Mouse (Mus musculus) T-helper 2 cell (primary cell): ENCODE data around the gene Als2.

Experiments used
- in situ Hi-C: fragments of 300-600 bp; cut with MboI, MseI; formaldehyde crosslinking; loops from one replicate; pipeline ENCODE4 v1.15.1; 2025; ENCODE audit warnings: high pct_unique_total_duplicates

The Als2 gene

GRCm38 (mm10) chr1:59212076-59212779 lies 24.8 kb downstream of the Als2 start:
- in situ Hi-C loops, result no loop called here

GRCm38 (mm10) chr1:59211651-59212050 lies 25.4 kb downstream of the Als2 start:
- in situ Hi-C loops, result no loop called here

GRCm38 (mm10) chr1:59208331-59208730 lies 28.7 kb downstream of the Als2 start:
- in situ Hi-C loops, result no loop called here

GRCm38 (mm10) chr1:59204489-59204888 lies 32.5 kb downstream of the Als2 start:
- in situ Hi-C loops, result no loop called here

- in situ Hi-C loops, result no loop called here
Measured at GRCm38 (mm10) chr1:59202367-59202766, 34.7 kb downstream of the Als2 start.

GRCm38 (mm10) chr1:59201561-59201960 lies 35.5 kb downstream of the Als2 start:
- in situ Hi-C loops, result no loop called here

GRCm38 (mm10) chr1:59200960-59201359 lies 36.1 kb downstream of the Als2 start:
- in situ Hi-C loops, result no loop called here

GRCm38 (mm10) chr1:59194979-59195378 lies 42.1 kb downstream of the Als2 start:
- in situ Hi-C loops, result no loop called here

- in situ Hi-C loops, result no loop called here
Measured at GRCm38 (mm10) chr1:59187786-59188185, 49.2 kb downstream of the Als2 start.

- in situ Hi-C loops, result no loop called here
Measured at GRCm38 (mm10) chr1:59186317-59186716, 50.7 kb downstream of the Als2 start.

- in situ Hi-C loops, result no loop called here
Measured at GRCm38 (mm10) chr1:59185410-59185809, 51.6 kb downstream of the Als2 start.

- in situ Hi-C loops, result no loop called here
Measured at GRCm38 (mm10) chr1:59183045-59183444, 54.0 kb downstream of the Als2 start.

GRCm38 (mm10) chr1:59182373-59182772 lies 54.7 kb downstream of the Als2 start:
- in situ Hi-C loops, result no loop called here

- in situ Hi-C loops, result no loop called here
Measured at GRCm38 (mm10) chr1:59180003-59180402, 57.0 kb downstream of the Als2 start.

- in situ Hi-C loops, result no loop called here
Measured at GRCm38 (mm10) chr1:59178401-59178800, 58.6 kb downstream of the Als2 start.

GRCm38 (mm10) chr1:59174514-59175373 lies 62.3 kb downstream of the Als2 start:
- in situ Hi-C loops, result no loop called here

- in situ Hi-C loops, result no loop called here
Measured at GRCm38 (mm10) chr1:59173023-59173422, 64.0 kb downstream of the Als2 start.

GRCm38 (mm10) chr1:59171875-59172274 lies 65.2 kb downstream of the Als2 start:
- in situ Hi-C loops, result no loop called here

GRCm38 (mm10) chr1:59170290-59170689 lies 66.7 kb downstream of the Als2 start:
- in situ Hi-C loops, result no loop called here

GRCm38 (mm10) chr1:59169586-59169985 lies 67.4 kb downstream of the Als2 start:
- in situ Hi-C loops, result no loop called here

GRCm38 (mm10) chr1:59168556-59168955 lies 68.5 kb downstream of the Als2 start:
- in situ Hi-C loops, result no loop called here

GRCm38 (mm10) chr1:59167654-59168425 lies 69.2 kb downstream of the Als2 start:
- in situ Hi-C loops, result no loop called here
